Mouse (Mus musculus) leukemia stem cell, adult 10-12 weeks (primary cell): Measurements from ENCODE around the gene Gm8050. TPM values are rescaled to one million over a fixed set of nuclear protein-coding genes. Genes with fewer than 3 reads are reported as not detected.

Experiments
- polyA plus RNA-seq: library from polyadenylated mRNA; stranded (reverse); fragments of >175 nt; gene quantifications from 2 replicates; pipeline ENCODE4 v1.2.3, GENCODE M21; 2012; ENCODE audit warnings: low replicate concordance

The Gm8050 gene
- not detected in 2 replicates for polyA plus RNA-seq

GRCm38 (mm10) chr14:6720151-6720550 lies at the start of gene Gm8050:
Gm8050 (minus strand) TSS chr14:6720251.

GRCm38 (mm10) chr14:6742232-6742631 lies 22.2 kb upstream of the Gm8050 start, which contains the start of gene Gm3636:
Gm3636 (minus strand) TSS chr14:6742332.

GRCm38 (mm10) chr14:6684070-6684469 lies 36.0 kb downstream of the Gm8050 start, which contains the start of gene Gm10251:
Gm10251 (minus strand) TSS chr14:6684170.

Other genes with a start within 250 kb of the Gm8050 start
- gene Gm8356, start 183.0 kb downstream of the Gm8050 start, polyA plus RNA-seq, result not detected in 2 replicates
- gene Gm3629, start 129.6 kb downstream of the Gm8050 start, polyA plus RNA-seq, result not detected in 2 replicates
- not detected in 2 replicates for gene Gm3460, start 97.8 kb downstream of the Gm8050 start, polyA plus RNA-seq
- gene Gm10251, start 36.1 kb downstream of the Gm8050 start, polyA plus RNA-seq, result not detected in 2 replicates
- gene Gm3636, start 22.1 kb upstream of the Gm8050 start, polyA plus RNA-seq, result not detected in 2 replicates
- not detected in 2 replicates for gene Gm8362, start 54.2 kb upstream of the Gm8050 start, polyA plus RNA-seq
- not detected in 2 replicates for gene Gm3642, start 120.1 kb upstream of the Gm8050 start, polyA plus RNA-seq
- not detected in 2 replicates for gene Gm3667, start 169.7 kb upstream of the Gm8050 start, polyA plus RNA-seq